ENCODE assay signal across 17 mouse cellular contexts in genomic region chr19:34568988-34569895, GRCm38 (mm10). TPM values are rescaled to one million over a fixed set of nuclear protein-coding genes. Genes with fewer than 3 reads are reported as not detected.
A peak's percentile ranks its signal among the peaks of the same experiment; 100 is the strongest.
DNase-seq lines count a peak whose midpoint lies in the region; ATAC-seq and TF ChIP-seq lines count a peak whose summit lies in the region.
"Had no signal": no experiment of that assay in that cellular context is flagged by ENCODE, and none has a peak within 500 bp of the region (broad histone marks: within the 10 kb centered on the region; RNA-seq: fewer than 3 reads in every experiment).

No protein-coding gene starts in this region.

- H3K36me3 ChIP-seq in kidney, embryonic 16.5 days (ENCODE audit: insufficient read depth, low read length), result no peaks in the 10 kb centered on the region; the same call in 1 of the 2 replicates
- H3K36me3 ChIP-seq in lung, postnatal 0 days (ENCODE audit: insufficient read depth, low read length), result 0 out of 2 replicates have a peak, but pooled peaks cover 4% of the 10 kb centered on the region
- H3K36me3 ChIP-seq: midbrain, embryonic 10.5 days; neural tube, embryonic 15.5 days; stomach, embryonic 15.5 days had no signal

- H3K4me2 ChIP-seq in kidney, embryonic 16.5 days (replicated peaks; ENCODE audit: low read depth, low read length), result no peak overlapping the region
- no peak overlapping the region for H3K4me2 ChIP-seq in lung, postnatal 0 days (replicated peaks; ENCODE audit: low read depth, low read length)
- H3K4me2 ChIP-seq: neural tube, embryonic 15.5 days; stomach, embryonic 15.5 days had no signal

- no peak; the same call in 1 of the 2 replicates for TF ChIP-seq CTCF in lung, postnatal 0 days (IDR thresholded peaks at IDR 0.05)

- DNase-seq in kidney, adult 11 months, result peak; percentile 43
- DNase-seq in 3T3-L1 (ENCODE audit: low read depth, low spot score), result peak; percentile 82
- DNase-seq in forelimb bud, embryonic 11.5 days (ENCODE audit: low read depth, low spot score), result peak; percentile 41
- DNase-seq in lung, postnatal 0 days (ENCODE audit: low spot score), result peak; percentile 82
- DNase-seq: cerebellum, postnatal 10 days; retina, postnatal 1 day; spleen, adult 18-20 months had no signal

- 56% methylated on average over 7 of the region's 7 CpGs for WGBS in kidney, embryonic 16.5 days
- WGBS in lung, postnatal 0 days, result 45% methylated on average over 7 of the region's 7 CpGs

- H3K9me3 ChIP-seq in kidney, embryonic 16.5 days (ENCODE audit: low read length), result no peaks in the 10 kb centered on the region
- no peaks in the 10 kb centered on the region for H3K9me3 ChIP-seq in lung, postnatal 0 days (ENCODE audit: low read length)
- H3K9me3 ChIP-seq: midbrain, embryonic 10.5 days; neural tube, embryonic 15.5 days; stomach, embryonic 15.5 days had no signal

- no peak overlapping the region; the same call in 1 of the 2 replicates for H3K27ac ChIP-seq in kidney, embryonic 16.5 days (ENCODE audit: low read length)
- H3K27ac ChIP-seq in lung, postnatal 0 days (ENCODE audit: low read length), result peak overlapping the region; percentile 68
- H3K27ac ChIP-seq: midbrain, embryonic 10.5 days; neural tube, embryonic 15.5 days; stomach, embryonic 15.5 days had no signal

- H3K4me1 ChIP-seq in kidney, embryonic 16.5 days (ENCODE audit: insufficient read depth, low read length), result peaks cover 9% of the 10 kb centered on the region
- H3K4me1 ChIP-seq in lung, postnatal 0 days (ENCODE audit: insufficient read depth, low read depth, low read length), result peaks cover 8% of the 10 kb centered on the region; the same call in 1 of the 2 replicates
- H3K4me1 ChIP-seq: stomach, embryonic 15.5 days had no signal

- H3K9ac ChIP-seq in kidney, embryonic 16.5 days (replicated peaks; ENCODE audit: low read length), result no peak overlapping the region
- no peak overlapping the region for H3K9ac ChIP-seq in lung, postnatal 0 days (replicated peaks; ENCODE audit: low read depth)
- H3K9ac ChIP-seq: neural tube, embryonic 15.5 days; stomach, embryonic 15.5 days had no signal

- H3K4me3 ChIP-seq in kidney, embryonic 16.5 days (ENCODE audit: low read length), result no peak overlapping the region
- no peak overlapping the region for H3K4me3 ChIP-seq in lung, postnatal 0 days (ENCODE audit: low read depth, low read length)
- H3K4me3 ChIP-seq: midbrain, embryonic 10.5 days; neural tube, embryonic 15.5 days; stomach, embryonic 15.5 days had no signal

- ATAC-seq in kidney, embryonic 16.5 days (ENCODE audit: low FRiP score, low TSS enrichment), result no peak; the same call in 1 of the 2 replicates
- ATAC-seq in lung, postnatal 0 days, result peak; percentile 93
- no peak for ATAC-seq in inflammation-experienced regulatory T-cells, adult 6 months
- no peak for ATAC-seq in activated CD4-positive, CD25-positive, alpha-beta regulatory T cell, adult 4 months
- ATAC-seq in monocyte, adult 5-6 weeks (replicated peaks; ENCODE audit: insufficient number of reproducible peaks, low FRiP score, low TSS enrichment, poor library complexity, severe bottlenecking), result no peak
- ATAC-seq: forebrain, embryonic 14.5 days had no signal

- TF ChIP-seq EP300 in lung, postnatal 0 days (IDR thresholded peaks at IDR 0.05), result peak; percentile 85

- no peaks in the 10 kb centered on the region for H3K27me3 ChIP-seq in kidney, embryonic 16.5 days (ENCODE audit: insufficient read depth, low read length)
- no peaks in the 10 kb centered on the region for H3K27me3 ChIP-seq in lung, postnatal 0 days (replicated peaks; ENCODE audit: insufficient read depth, low read length)
- H3K27me3 ChIP-seq: neural tube, embryonic 15.5 days; stomach, embryonic 15.5 days had no signal

RNA-seq across cellular contexts. Expression of gene Ifit3, which starts 14.1 kb away (rescaled TPM):
- polyA plus RNA-seq in kidney, embryonic 16.5 days (2015; fragmentation: Nextera tagmentation; extraction: Ambion mirVana), result 2.8 and 3.8 TPM in 2 replicates
- polyA plus RNA-seq in lung, postnatal 0 days (2015; fragmentation: Nextera tagmentation; extraction: Ambion mirVana), result 7.1 and 9.6 TPM in 2 replicates
- polyA plus RNA-seq in inflammation-experienced regulatory T-cells, adult 6 months (2017; shearing (Covaris generic)), result 10 to 100 TPM; 19.4 to 35.1 (median 26.7) TPM
- 10 to 100 TPM; 42.8 to 58.3 TPM for polyA plus RNA-seq in activated CD4-positive, CD25-positive, alpha-beta regulatory T cell, adult 4 months (2017; shearing (Covaris generic))
- 11.5 to 16.9 TPM (median 15.2 TPM) in 3 replicates for total RNA-seq in monocyte, adult 5-6 weeks (2017)
- total RNA-seq: MEL had no signal

RNA-seq across cellular contexts. Expression of gene Ifit2, which starts 18.7 kb away (rescaled TPM):
- polyA plus RNA-seq in kidney, embryonic 16.5 days (2015; fragmentation: Nextera tagmentation; extraction: Ambion mirVana), result 11.5 and 11.8 TPM in 2 replicates
- 9.1 and 10.7 TPM in 2 replicates for polyA plus RNA-seq in lung, postnatal 0 days (2015; fragmentation: Nextera tagmentation; extraction: Ambion mirVana)
- 10 to 100 TPM; 21.6 to 26.7 (median 26.3) TPM for polyA plus RNA-seq in inflammation-experienced regulatory T-cells, adult 6 months (2017; shearing (Covaris generic))
- polyA plus RNA-seq in activated CD4-positive, CD25-positive, alpha-beta regulatory T cell, adult 4 months (2017; shearing (Covaris generic)), result 10 to 100 TPM; 25.6 to 26.6 TPM
- 13.1 to 32.7 TPM (median 16.9 TPM) in 3 replicates for total RNA-seq in monocyte, adult 5-6 weeks (2017)

RNA-seq across cellular contexts. Expression of gene Ifit1bl1, which starts 32.5 kb away (rescaled TPM):
- polyA plus RNA-seq in kidney, embryonic 16.5 days (2015; fragmentation: Nextera tagmentation; extraction: Ambion mirVana), result 0.16 and 0.18 TPM in 2 replicates
- polyA plus RNA-seq in lung, postnatal 0 days (2015; fragmentation: Nextera tagmentation; extraction: Ambion mirVana), result 0.90 and 1.1 TPM in 2 replicates
- 100 to 1,000 TPM in 1 of 3 experiments, 10 to 100 TPM in 2; 76.3 to 104 (median 82.1) TPM for polyA plus RNA-seq in inflammation-experienced regulatory T-cells, adult 6 months (2017; shearing (Covaris generic))
- 10 to 100 TPM; 76.0 to 92.6 TPM for polyA plus RNA-seq in activated CD4-positive, CD25-positive, alpha-beta regulatory T cell, adult 4 months (2017; shearing (Covaris generic))
- total RNA-seq in monocyte, adult 5-6 weeks (2017), result 1.6 to 6.7 TPM (median 6.6 TPM) in 3 replicates
- total RNA-seq: gastrocnemius, adult 18-20 months; MEL had no signal
- polyA plus RNA-seq: midbrain, embryonic 10.5 days had no signal

RNA-seq across cellular contexts. Expression of gene Ifit3b, which starts 38.5 kb away (rescaled TPM):
- polyA plus RNA-seq in kidney, embryonic 16.5 days (2015; fragmentation: Nextera tagmentation; extraction: Ambion mirVana), result 1.1 and 1.8 TPM in 2 replicates
- 2.0 and 2.3 TPM in 2 replicates for polyA plus RNA-seq in lung, postnatal 0 days (2015; fragmentation: Nextera tagmentation; extraction: Ambion mirVana)
- polyA plus RNA-seq in inflammation-experienced regulatory T-cells, adult 6 months (2017; shearing (Covaris generic)), result 1 to 10 TPM; 4.1 to 6.7 (median 6.2) TPM
- 10 to 100 TPM in 1 of 2 experiments, 1 to 10 TPM in 1; 6.8 to 10.8 TPM for polyA plus RNA-seq in activated CD4-positive, CD25-positive, alpha-beta regulatory T cell, adult 4 months (2017; shearing (Covaris generic))
- 1.1 to 2.7 TPM (median 1.6 TPM) in 3 replicates for total RNA-seq in monocyte, adult 5-6 weeks (2017)
- total RNA-seq: MEL had no signal
- polyA plus RNA-seq: forebrain, embryonic 14.5 days; midbrain, embryonic 10.5 days had no signal

RNA-seq across cellular contexts. Expression of gene Lipa, which starts 42.0 kb away (rescaled TPM):
- polyA plus RNA-seq in kidney, embryonic 16.5 days (2015; fragmentation: Nextera tagmentation; extraction: Ambion mirVana), result 36.0 TPM in 2 replicates
- 46.4 and 54.9 TPM in 2 replicates for polyA plus RNA-seq in lung, postnatal 0 days (2015; fragmentation: Nextera tagmentation; extraction: Ambion mirVana)
- 10 to 100 TPM; 64.4 to 96.0 (median 93.8) TPM for polyA plus RNA-seq in inflammation-experienced regulatory T-cells, adult 6 months (2017; shearing (Covaris generic))
- polyA plus RNA-seq in activated CD4-positive, CD25-positive, alpha-beta regulatory T cell, adult 4 months (2017; shearing (Covaris generic)), result 100 to 1,000 TPM in 1 of 2 experiments, 10 to 100 TPM in 1; 98.8 to 105 TPM
- 71.6 to 118 TPM (median 98.2 TPM) in 3 replicates for total RNA-seq in monocyte, adult 5-6 weeks (2017)

Comparison
In these comparisons a context has a peak if more than half of its experiments do, and no peak if none do; other contexts are left out.
1. RNA of gene Ifit1bl1, which starts 32.5 kb away (polyA plus RNA-seq): 76.0 to 92.6 TPM in activated CD4-positive, CD25-positive, alpha-beta regulatory T cell, adult 4 months and 76.3 to 104 TPM in inflammation-experienced regulatory T-cells, adult 6 months; 0.90 to 1.1 TPM in lung, postnatal 0 days and 0.16 to 0.18 TPM in kidney, embryonic 16.5 days; every median in the first group is over 10 times any median in the second.
2. Peak in every context shown above with its lines, with median percentiles within 50 percentile points of each other: DNase-seq.